Mouse (Mus musculus): ENCODE data around the gene Nabp2.

The Nabp2 gene

GRCm38 (mm10) chr10:128358796-128359195, 52.5 kb downstream of the Nabp2 start:
- DNase-seq (ENCODE audit: low spot score), result peak; percentile 80

Measured in adipocyte (in vitro differentiated cells).